Mouse (Mus musculus): ENCODE data around the gene Fat3.

Fat3 gene

GRCm38 (mm10) chr9:16501186-16501711, at the start of gene Fat3:
Gene Fat3 (minus strand): TSS chr9:16501285.
- POLR2A ChIA-PET: interaction anchor here in 1 of 4 experiments (0.7 kb wide), 1 partner anchor 28 kb away, joined by 4 read pairs; no protein-coding TSS in a partner anchor

GRCm38 (mm10) chr9:16532884-16533283, 31.8 kb upstream of the Fat3 start:
- ChIA-PET POLR2A (no interaction called here), CTCF (no interaction called here)

More at GRCm38 (mm10) chr9:16501186-16501711, at the start of gene Fat3:
- CTCF ChIA-PET: no interaction called here

GRCm38 (mm10) chr9:16517543-16517942, 16.5 kb upstream of the Fat3 start:
- POLR2A ChIA-PET: interaction anchor here in 1 of 4 experiments (0.6 kb wide), 1 partner anchor 155 kb away, joined by 4 read pairs; no protein-coding TSS in a partner anchor
- CTCF ChIA-PET: interaction anchor here in 1 of 4 experiments (0.5 kb wide), 1 partner anchor 368 kb away, joined by 5 read pairs; no protein-coding TSS in a partner anchor

GRCm38 (mm10) chr9:16512005-16512404, 10.9 kb upstream of the Fat3 start:
- CTCF ChIA-PET: no interaction called here
- POLR2A ChIA-PET: no interaction called here

- POLR2A ChIA-PET: no interaction called here
- CTCF ChIA-PET: no interaction called here
Measured at GRCm38 (mm10) chr9:16503776-16504175, 2.7 kb upstream of the Fat3 start.

- CTCF ChIA-PET: interaction anchor here in 2 of 4 experiments (0.6 to 1.4 kb wide), 2 partner anchors 623 to 915 kb away, joined by 3 to 4 read pairs; no protein-coding TSS in a partner anchor
- POLR2A ChIA-PET: no interaction called here
Measured at GRCm38 (mm10) chr9:16502673-16503343, 1.7 kb upstream of the Fat3 start.

GRCm38 (mm10) chr9:16501990-16502672, 1.0 kb upstream of the Fat3 start:
- POLR2A ChIA-PET: no interaction called here
- CTCF ChIA-PET: interaction anchor here in 3 of 4 experiments (0.6 to 1.4 kb wide), 4 partner anchors 27 to 1501 kb away, joined by 3 to 4 read pairs (median 4); no protein-coding TSS in a partner anchor

- ChIA-PET POLR2A (interaction anchor here in 2 of 4 experiments (0.5 to 1.2 kb wide), 2 partner anchors 342 to 364 kb away, joined by 3 read pairs; no protein-coding TSS in a partner anchor), CTCF (interaction anchor here in 2 of 4 experiments (0.5 to 1.1 kb wide), 2 partner anchors 621 kb away, joined by 3 to 5 read pairs; no protein-coding TSS in a partner anchor)
Measured at GRCm38 (mm10) chr9:16500382-16501185, 501 bp downstream of the Fat3 start.

GRCm38 (mm10) chr9:16499621-16500381, 1.3 kb downstream of the Fat3 start:
- ChIA-PET POLR2A (interaction anchor here in 1 of 4 experiments (1.2 kb wide), 1 partner anchor 341 kb away, joined by 3 read pairs; no protein-coding TSS in a partner anchor), CTCF (interaction anchor here in 2 of 4 experiments (0.5 to 1.1 kb wide), 2 partner anchors 620 kb away, joined by 3 to 5 read pairs; no protein-coding TSS in a partner anchor)

- CTCF ChIA-PET: no interaction called here
- POLR2A ChIA-PET: no interaction called here
Measured at GRCm38 (mm10) chr9:16498876-16499275, 2.2 kb downstream of the Fat3 start.

GRCm38 (mm10) chr9:16497361-16497760, 3.7 kb downstream of the Fat3 start:
- POLR2A ChIA-PET: no interaction called here
- CTCF ChIA-PET: no interaction called here

- CTCF ChIA-PET: no interaction called here
- POLR2A ChIA-PET: no interaction called here
Measured at GRCm38 (mm10) chr9:16496331-16496730, 4.8 kb downstream of the Fat3 start.

GRCm38 (mm10) chr9:16489661-16490060, 11.4 kb downstream of the Fat3 start:
- ChIA-PET CTCF (no interaction called here), POLR2A (no interaction called here)

GRCm38 (mm10) chr9:16487565-16487964, 13.5 kb downstream of the Fat3 start:
- POLR2A ChIA-PET: no interaction called here
- CTCF ChIA-PET: no interaction called here

GRCm38 (mm10) chr9:16486229-16486628, 14.9 kb downstream of the Fat3 start:
- CTCF ChIA-PET: no interaction called here

GRCm38 (mm10) chr9:16485173-16485572, 15.9 kb downstream of the Fat3 start:
- POLR2A ChIA-PET: no interaction called here
- CTCF ChIA-PET: no interaction called here

More at GRCm38 (mm10) chr9:16486229-16486628, 14.9 kb downstream of the Fat3 start:
- POLR2A ChIA-PET: no interaction called here

- ChIA-PET CTCF (no interaction called here), POLR2A (no interaction called here)
Measured at GRCm38 (mm10) chr9:16484765-16485164, 16.3 kb downstream of the Fat3 start.

- ChIA-PET POLR2A (interaction anchor here in 1 of 4 experiments (1.0 kb wide), 1 partner anchor 9 kb away, joined by 3 read pairs; no protein-coding TSS in a partner anchor), CTCF (no interaction called here)
Measured at GRCm38 (mm10) chr9:16461491-16461890, 39.6 kb downstream of the Fat3 start.

GRCm38 (mm10) chr9:16460591-16460990, 40.5 kb downstream of the Fat3 start:
- POLR2A ChIA-PET: interaction anchor here in 1 of 4 experiments (1.0 kb wide), 1 partner anchor 10 kb away, joined by 3 read pairs; no protein-coding TSS in a partner anchor
- CTCF ChIA-PET: no interaction called here

All from embryonic stem cell, embryonic (primary cell).